Mouse (Mus musculus) right cerebral cortex, postnatal 14 days (tissue): ENCODE measurements around the gene Tesc.

Experiments used
- DNase-seq: peaks from one replicate; pipeline ENCODE4 v3.0.0; 2022

The Tesc gene

GRCm38 (mm10) chr5:118027698-118028190 lies at the start of gene Tesc:
Gene Tesc (plus strand): TSS chr5:118027743.
- peak; percentile 54 for DNase-seq

- no peak for DNase-seq
Observed at GRCm38 (mm10) chr5:117978159-117978697, 49.3 kb upstream of the Tesc start.

GRCm38 (mm10) chr5:117979082-117979481 lies 48.5 kb upstream of the Tesc start:
- DNase-seq, result no peak

GRCm38 (mm10) chr5:117980921-117981320 lies 46.6 kb upstream of the Tesc start:
- DNase-seq, result no peak

GRCm38 (mm10) chr5:117981943-117982342 lies 45.6 kb upstream of the Tesc start:
- DNase-seq, result no peak

GRCm38 (mm10) chr5:117986327-117986726 lies 41.2 kb upstream of the Tesc start:
- no peak for DNase-seq

- DNase-seq, result no peak
Observed at GRCm38 (mm10) chr5:117987891-117988290, 39.7 kb upstream of the Tesc start.

GRCm38 (mm10) chr5:117988367-117988766 lies 39.2 kb upstream of the Tesc start:
- DNase-seq, result no peak

GRCm38 (mm10) chr5:117989773-117990172 lies 37.8 kb upstream of the Tesc start:
- DNase-seq, result no peak

- no peak for DNase-seq
Observed at GRCm38 (mm10) chr5:117990957-117991356, 36.6 kb upstream of the Tesc start.

GRCm38 (mm10) chr5:117993550-117993949 lies 34.0 kb upstream of the Tesc start:
- no peak for DNase-seq

- DNase-seq, result no peak
Observed at GRCm38 (mm10) chr5:117995372-117995901, 32.1 kb upstream of the Tesc start.

- no peak for DNase-seq
Observed at GRCm38 (mm10) chr5:117995911-117996310, 31.6 kb upstream of the Tesc start.

- no peak for DNase-seq
Observed at GRCm38 (mm10) chr5:117996581-117996980, 31.0 kb upstream of the Tesc start.

- no peak for DNase-seq
Observed at GRCm38 (mm10) chr5:117997434-117997970, 30.0 kb upstream of the Tesc start.

GRCm38 (mm10) chr5:117999061-117999460 lies 28.5 kb upstream of the Tesc start:
- no peak for DNase-seq

- no peak for DNase-seq
Observed at GRCm38 (mm10) chr5:117999584-117999983, 28.0 kb upstream of the Tesc start.

- DNase-seq, result peak; percentile 80
Observed at GRCm38 (mm10) chr5:118002059-118002458, 25.5 kb upstream of the Tesc start.

- peak; percentile 80 for DNase-seq
Observed at GRCm38 (mm10) chr5:118004619-118005018, 22.9 kb upstream of the Tesc start.

GRCm38 (mm10) chr5:118005728-118006127 lies 21.8 kb upstream of the Tesc start:
- no peak for DNase-seq

GRCm38 (mm10) chr5:118008344-118008743 lies 19.2 kb upstream of the Tesc start:
- no peak for DNase-seq

- no peak for DNase-seq
Observed at GRCm38 (mm10) chr5:118010872-118011271, 16.7 kb upstream of the Tesc start.

- no peak for DNase-seq
Observed at GRCm38 (mm10) chr5:118011796-118012195, 15.7 kb upstream of the Tesc start.

- peak; percentile 65 for DNase-seq
Observed at GRCm38 (mm10) chr5:118015028-118015427, 12.5 kb upstream of the Tesc start.

- DNase-seq, result no peak
Observed at GRCm38 (mm10) chr5:118015669-118016068, 11.9 kb upstream of the Tesc start.
